ENCODE assay signal across 8 mouse cellular contexts in the genomic region with DNA sequence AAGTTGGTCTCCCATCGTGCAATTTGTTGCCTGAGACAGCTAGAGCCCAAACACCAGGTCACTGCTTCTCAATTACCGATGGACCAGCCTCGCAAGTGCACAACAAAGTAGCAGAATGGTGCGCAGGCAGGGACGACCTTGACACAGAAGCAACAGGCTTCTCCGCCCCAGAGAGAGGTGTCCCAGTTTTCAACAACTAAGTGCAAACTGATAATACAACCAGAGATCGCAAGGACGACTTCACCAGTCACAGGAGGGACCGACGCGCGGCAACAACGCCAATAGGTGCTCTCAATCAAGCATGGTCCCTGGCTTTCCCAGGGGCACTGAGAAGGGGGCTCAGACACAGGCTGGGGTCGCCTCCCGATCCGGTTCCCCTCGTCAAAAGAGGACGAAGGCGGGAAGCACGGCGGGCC. TPM values are rescaled to one million over a fixed set of nuclear protein-coding genes. Genes with fewer than 3 reads are reported as not detected.
DNase-seq lines count a peak whose midpoint lies in the region; ATAC-seq and TF ChIP-seq lines count a peak whose summit lies in the region.

No protein-coding gene starts in this region.

- no peak for TF ChIP-seq POLR2A in bone marrow, adult 2 months (IDR thresholded peaks at IDR 0.05; ENCODE audit: borderline replicate concordance, control insufficient read depth, low read depth, low read length)

- H3K79me2 ChIP-seq in macrophage (ENCODE audit: inconsistent target): no peaks in the 10 kb centered on the region

- no peak for TF ChIP-seq EP300 in lung, postnatal 0 days (IDR thresholded peaks at IDR 0.05)
- TF ChIP-seq EP300 in heart, postnatal 0 days (IDR thresholded peaks at IDR 0.05; ENCODE audit: low read depth): no peak

- H3K4me1 ChIP-seq in lung, postnatal 0 days (ENCODE audit: insufficient read depth, low read depth, low read length): peaks cover 5% of the 10 kb centered on the region; the same call in 1 of the 2 replicates
- no peaks in the 10 kb centered on the region; the same call in 1 of the 2 replicates for H3K4me1 ChIP-seq in bone marrow, adult 2 months (ENCODE audit: control insufficient read depth, insufficient read depth, low read length)
- H3K4me1 ChIP-seq in heart, postnatal 0 days (ENCODE audit: control insufficient read depth, insufficient read depth): no peaks in the 10 kb centered on the region

- H3K27me3 ChIP-seq in lung, postnatal 0 days (replicated peaks; ENCODE audit: insufficient read depth, low read length): 0 out of 2 replicates have a peak, but pooled peaks cover 3% of the 10 kb centered on the region
- H3K27me3 ChIP-seq in heart, postnatal 0 days (ENCODE audit: control insufficient read depth, insufficient read depth, low read length): peaks cover 20% of the 10 kb centered on the region; the same call in 1 of the 2 replicates

- H3K9ac ChIP-seq in lung, postnatal 0 days (replicated peaks; ENCODE audit: low read depth): peak overlapping the region; percentile 41
- H3K9ac ChIP-seq in heart, postnatal 0 days (replicated peaks; ENCODE audit: low read depth, low read length): peak overlapping the region; percentile 65

- H3K9me3 ChIP-seq in lung, postnatal 0 days (ENCODE audit: low read length): no peaks in the 10 kb centered on the region
- no peaks in the 10 kb centered on the region for H3K9me3 ChIP-seq in heart, postnatal 0 days (replicated peaks; ENCODE audit: control insufficient read depth, low read length)

- WGBS in lung, postnatal 0 days: under 1% methylated on average over 20 of the region's 21 CpGs
- WGBS in bone marrow, adult 2 months: 2% methylated on average over 21 of the region's 21 CpGs
- WGBS in heart, postnatal 0 days: under 1% methylated on average over 21 of the region's 21 CpGs
- WGBS in macrophage (ENCODE audit: missing documents): 3% methylated on average over 21 of the region's 21 CpGs

- DNase-seq in lung, postnatal 0 days (ENCODE audit: low spot score): no peak
- DNase-seq in lung, adult 18-20 months: no peak
- no peak for DNase-seq in heart, postnatal 0 days (ENCODE audit: low spot score)
- no peak for DNase-seq in layer of hippocampus, adult 9-11 months
- DNase-seq in urinary bladder, adult 18-20 months (ENCODE audit: low spot score in 2 of 2): no peak

- peak overlapping the region; percentile 63 for H3K4me3 ChIP-seq in lung, postnatal 0 days (ENCODE audit: low read depth, low read length)
- H3K4me3 ChIP-seq in bone marrow, adult 2 months (replicated peaks; ENCODE audit: control insufficient read depth, low read depth, low read length): peak overlapping the region; percentile 59
- H3K4me3 ChIP-seq in heart, postnatal 0 days (ENCODE audit: low read depth, low read length): peak overlapping the region; percentile 70
- H3K4me3 ChIP-seq in macrophage (ENCODE audit: inconsistent target): peak overlapping the region; percentile 22

- peak; percentile 7 for ATAC-seq in lung, postnatal 0 days
- no peak for ATAC-seq in heart, postnatal 0 days (ENCODE audit: insufficient read depth, low read depth)
- ATAC-seq in monocyte, adult 5-6 weeks (replicated peaks; ENCODE audit: insufficient number of reproducible peaks, low FRiP score, low TSS enrichment, poor library complexity, severe bottlenecking): no peak

- no peak overlapping the region for H3K27ac ChIP-seq in lung, postnatal 0 days (ENCODE audit: low read length)
- H3K27ac ChIP-seq in bone marrow, adult 2 months (ENCODE audit: control insufficient read depth, insufficient read depth, low read depth, low read length, poor library complexity): peak overlapping the region; percentile 62; the same call in 1 of the 2 replicates
- no peak overlapping the region for H3K27ac ChIP-seq in heart, postnatal 0 days (ENCODE audit: low read depth)
- no peak overlapping the region for H3K27ac ChIP-seq in macrophage

- H3K4me2 ChIP-seq in lung, postnatal 0 days (replicated peaks; ENCODE audit: low read depth, low read length): peak overlapping the region; percentile 75
- H3K4me2 ChIP-seq in heart, postnatal 0 days (ENCODE audit: low read depth, low read length): peak overlapping the region; percentile 93

- TF ChIP-seq CTCF in lung, postnatal 0 days (IDR thresholded peaks at IDR 0.05): no peak
- TF ChIP-seq CTCF in bone marrow, adult 2 months (IDR thresholded peaks at IDR 0.05; ENCODE audit: control insufficient read depth, insufficient read depth, low read length): no peak
- no peak for TF ChIP-seq CTCF in heart, postnatal 0 days (IDR thresholded peaks at IDR 0.05; ENCODE audit: low read depth)

- no peaks in the 10 kb centered on the region for H3K36me3 ChIP-seq in lung, postnatal 0 days (ENCODE audit: insufficient read depth, low read length)
- H3K36me3 ChIP-seq in heart, postnatal 0 days (replicated peaks; ENCODE audit: control insufficient read depth, insufficient read depth, low read length): no peaks in the 10 kb centered on the region
- H3K36me3 ChIP-seq in macrophage (ENCODE audit: inconsistent target): no peaks in the 10 kb centered on the region

RNA-seq across cellular contexts. Expression of a gene that starts 30.7 kb away (rescaled TPM):
- polyA plus RNA-seq in lung, postnatal 0 days (2015; fragmentation: Nextera tagmentation; extraction: Ambion mirVana): 2.9 and 3.9 TPM in 2 replicates
- polyA plus RNA-seq in bone marrow, adult 2 months (2011; ENCODE audit: insufficient read depth, insufficient read length, low replicate concordance, missing spikeins): 11.9 and 18.5 TPM in 2 replicates
- total RNA-seq in heart, postnatal 0 days (2014; rRNA removed; ENCODE audit: low replicate concordance): 0.27 and 1.7 TPM in 2 replicates
- polyA plus RNA-seq in heart, postnatal 0 days (2015; fragmentation: Nextera tagmentation; extraction: Ambion mirVana): 1.2 and 1.4 TPM in 2 replicates
- 10 to 100 TPM in 1 of 26 experiments, 1 to 10 TPM in 25; 1.0 to 10.1 (median 4.1) TPM for total RNA-seq in macrophage (2018; cell fraction: chromatin; rRNA removed)
- 1 to 10 TPM in 3 of 26 experiments, under 1 TPM in 23; 0.27 to 1.4 (median 0.68) TPM for total RNA-seq in macrophage (2018; cell fraction: cytosol; rRNA removed)
- total RNA-seq in macrophage (2018; cell fraction: nucleus; rRNA removed): 1 to 10 TPM in 21 of 26 experiments, under 1 TPM in 5; 0.60 to 4.2 (median 1.7) TPM
- polyA plus RNA-seq in macrophage (2018): 0.66 to 1.2 TPM (median 0.89 TPM) in 3 replicates
- total RNA-seq in monocyte, adult 5-6 weeks (2017): 0.39 TPM in 1 of 3 replicates, not detected in the others

RNA-seq across cellular contexts. Expression of a gene that starts 30.7 kb away (rescaled TPM):
- polyA plus RNA-seq in lung, postnatal 0 days (2015; fragmentation: Nextera tagmentation; extraction: Ambion mirVana): 20.8 and 23.4 TPM in 2 replicates
- 16.3 and 22.6 TPM in 2 replicates for polyA plus RNA-seq in bone marrow, adult 2 months (2011; ENCODE audit: insufficient read depth, insufficient read length, low replicate concordance, missing spikeins)
- total RNA-seq in heart, postnatal 0 days (2014; rRNA removed; ENCODE audit: low replicate concordance): 7.0 and 9.3 TPM in 2 replicates
- polyA plus RNA-seq in heart, postnatal 0 days (2015; fragmentation: Nextera tagmentation; extraction: Ambion mirVana): 11.7 and 15.5 TPM in 2 replicates
- 10 to 100 TPM in 2 of 26 experiments, 1 to 10 TPM in 18, not detected in 6; 1.3 to 12.0 (median 4.1) TPM for total RNA-seq in macrophage (2018; cell fraction: chromatin; rRNA removed)
- 10 to 100 TPM in 9 of 26 experiments, 1 to 10 TPM in 17; 2.6 to 12.4 (median 8.2) TPM for total RNA-seq in macrophage (2018; cell fraction: cytosol; rRNA removed)
- 10 to 100 TPM in 6 of 26 experiments, 1 to 10 TPM in 19, not detected in 1; 1.1 to 13.6 (median 3.5) TPM for total RNA-seq in macrophage (2018; cell fraction: nucleus; rRNA removed)
- polyA plus RNA-seq in macrophage (2018): 11.5 to 13.8 TPM (median 13.1 TPM) in 3 replicates
- 8.2 to 14.5 TPM (median 12.2 TPM) in 3 replicates for total RNA-seq in monocyte, adult 5-6 weeks (2017)
